In genomic region chr8:84902920-84903661, GRCm38 (mm10) we compare ENCODE assay signal across 8 mouse cellular contexts. TPM values are rescaled to one million over a fixed set of nuclear protein-coding genes. Genes with fewer than 3 reads are reported as not detected.
DNase-seq lines count a peak whose midpoint lies in the region; ATAC-seq lines count a peak whose summit lies in the region.

No protein-coding gene starts in this region.

- no peaks in the 10 kb centered on the region for H3K36me3 ChIP-seq in heart, embryonic 14.5 days (ENCODE audit: control insufficient read depth, insufficient read depth, low read length)
- H3K36me3 ChIP-seq in liver, embryonic 12.5 days: peaks cover 46% of the 10 kb centered on the region
- H3K36me3 ChIP-seq in splenic B cell, adult 2 months (ENCODE audit: control insufficient read depth, insufficient read depth, low read length, poor library complexity, severe bottlenecking): no peaks in the 10 kb centered on the region

- peak; percentile 76 for DNase-seq in c-Kit-negative CD71-positive TER-119-positive erythroid progenitor cells, embryonic 14.5 days (ENCODE audit: low read depth, low spot score)
- peak; percentile 70 for DNase-seq in fibroblast of lung, adult 2 months (ENCODE audit: low read depth)
- peak; percentile 97 for DNase-seq in kidney, postnatal 14 days
- peak; percentile 93 for DNase-seq in naive thymus-derived CD4-positive, alpha-beta T cell, adult 2 months (ENCODE audit: low read depth)
- DNase-seq in splenic B cell, adult 2 months (ENCODE audit: low read depth, low spot score): peak; percentile 92

- under 1% methylated on average over 65 of the region's 68 CpGs for WGBS in heart, embryonic 14.5 days
- under 1% methylated on average over 67 of the region's 68 CpGs for WGBS in liver, embryonic 12.5 days (ENCODE audit: insufficient replicate concordance)

- no peaks in the 10 kb centered on the region for H3K9me3 ChIP-seq in heart, embryonic 14.5 days (ENCODE audit: control insufficient read depth, low read length)
- H3K9me3 ChIP-seq in liver, embryonic 12.5 days (replicated peaks): no peaks in the 10 kb centered on the region

- no peak overlapping the region for H3K27ac ChIP-seq in heart, embryonic 14.5 days (replicated peaks in 1 of 2; ENCODE audit: control insufficient read depth in 1 of 2, insufficient read depth in 1 of 2, low read depth in 2 of 2, low read length in 2 of 2)
- H3K27ac ChIP-seq in liver, embryonic 12.5 days: peak overlapping the region; percentile 99

- H3K9ac ChIP-seq in heart, embryonic 14.5 days (ENCODE audit: low read length): peak overlapping the region; percentile 79
- H3K9ac ChIP-seq in liver, embryonic 12.5 days: peak overlapping the region; percentile 100

- H3K27me3 ChIP-seq in heart, embryonic 14.5 days (ENCODE audit: control insufficient read depth, insufficient read depth, low read length): peaks cover 13% of the 10 kb centered on the region
- no peaks in the 10 kb centered on the region for H3K27me3 ChIP-seq in liver, embryonic 12.5 days (replicated peaks)
- no peaks in the 10 kb centered on the region for H3K27me3 ChIP-seq in splenic B cell, adult 2 months (ENCODE audit: control insufficient read depth, insufficient read depth, low read length, poor library complexity, severe bottlenecking)

- ATAC-seq in CD4-positive, CD25-positive, alpha-beta regulatory T cell, adult 4 months: peak; percentile 90
- ATAC-seq in heart, embryonic 14.5 days (ENCODE audit: insufficient number of reproducible peaks, insufficient read depth, low FRiP score, low read depth): peak; percentile 78
- peak; percentile 73 for ATAC-seq in liver, embryonic 12.5 days

- peak overlapping the region; percentile 58 to 71 for H3K4me3 ChIP-seq in heart, embryonic 14.5 days (ENCODE audit: control insufficient read depth in 1 of 2, insufficient read depth in 1 of 2, low read depth in 1 of 2, low read length in 2 of 2)
- H3K4me3 ChIP-seq in liver, embryonic 12.5 days: peak overlapping the region; percentile 97

- H3K4me2 ChIP-seq in heart, embryonic 14.5 days (ENCODE audit: low read length): peak overlapping the region; percentile 99
- H3K4me2 ChIP-seq in liver, embryonic 12.5 days: peak overlapping the region; percentile 96

- H3K4me1 ChIP-seq in heart, embryonic 14.5 days (ENCODE audit: control insufficient read depth in 2 of 2, insufficient read depth in 2 of 2, low read length in 2 of 2): peaks cover 0 to 5% of the 10 kb centered on the region in 2 experiments; a peak in 1 of 4 replicates
- H3K4me1 ChIP-seq in liver, embryonic 12.5 days: peaks cover 76% of the 10 kb centered on the region

RNA-seq across cellular contexts. Expression of gene Klf1, which starts 1.4 kb away (rescaled TPM):
- polyA plus RNA-seq in CD4-positive, CD25-positive, alpha-beta regulatory T cell, adult 4 months (2017; shearing (Covaris generic)): under 1 TPM in 1 of 2 experiments, not detected in 1; 0.22 TPM
- 1.8 and 2.5 TPM in 2 replicates for polyA plus RNA-seq in heart, embryonic 14.5 days (2014; fragmentation: Nextera tagmentation; extraction: Ambion mirVana)
- polyA plus RNA-seq in liver, embryonic 12.5 days (2016; fragmentation: Nextera tagmentation; extraction: Ambion mirVana): 517 and 552 TPM in 2 replicates

RNA-seq across cellular contexts. Expression of gene Dnase2a, which starts 5.3 kb away (rescaled TPM):
- 10 to 100 TPM; 25.7 to 29.7 TPM for polyA plus RNA-seq in CD4-positive, CD25-positive, alpha-beta regulatory T cell, adult 4 months (2017; shearing (Covaris generic))
- polyA plus RNA-seq in heart, embryonic 14.5 days (2014; fragmentation: Nextera tagmentation; extraction: Ambion mirVana): 4.5 and 5.5 TPM in 2 replicates
- 10.8 and 11.4 TPM in 2 replicates for polyA plus RNA-seq in liver, embryonic 12.5 days (2016; fragmentation: Nextera tagmentation; extraction: Ambion mirVana)

RNA-seq across cellular contexts. Expression of gene Gcdh, which starts 9.4 kb away (rescaled TPM):
- 10 to 100 TPM; 21.5 to 32.7 TPM for polyA plus RNA-seq in CD4-positive, CD25-positive, alpha-beta regulatory T cell, adult 4 months (2017; shearing (Covaris generic))
- 34.0 and 38.6 TPM in 2 replicates for polyA plus RNA-seq in heart, embryonic 14.5 days (2014; fragmentation: Nextera tagmentation; extraction: Ambion mirVana)
- 41.1 and 44.3 TPM in 2 replicates for polyA plus RNA-seq in liver, embryonic 12.5 days (2016; fragmentation: Nextera tagmentation; extraction: Ambion mirVana)

RNA-seq across cellular contexts. Expression of gene Syce2, which starts 31.2 kb away (rescaled TPM):
- 1 to 10 TPM; 6.5 to 9.0 TPM for polyA plus RNA-seq in CD4-positive, CD25-positive, alpha-beta regulatory T cell, adult 4 months (2017; shearing (Covaris generic))
- polyA plus RNA-seq in heart, embryonic 14.5 days (2014; fragmentation: Nextera tagmentation; extraction: Ambion mirVana): 23.7 and 25.2 TPM in 2 replicates
- polyA plus RNA-seq in liver, embryonic 12.5 days (2016; fragmentation: Nextera tagmentation; extraction: Ambion mirVana): 110 TPM in 2 replicates

RNA-seq across cellular contexts. Expression of gene Mast1, which starts 34.1 kb away (rescaled TPM):
- polyA plus RNA-seq in CD4-positive, CD25-positive, alpha-beta regulatory T cell, adult 4 months (2017; shearing (Covaris generic)): 1 to 10 TPM; 1.2 to 1.3 TPM
- 0.08 and 0.23 TPM in 2 replicates for polyA plus RNA-seq in heart, embryonic 14.5 days (2014; fragmentation: Nextera tagmentation; extraction: Ambion mirVana)
- polyA plus RNA-seq in liver, embryonic 12.5 days (2016; fragmentation: Nextera tagmentation; extraction: Ambion mirVana): 0.18 TPM in 2 replicates

Comparison
In these comparisons a context has a peak if more than half of its experiments do, and no peak if none do; other contexts are left out.
1. RNA of gene Klf1, which starts 1.4 kb away (polyA plus RNA-seq): 517 to 552 TPM in liver, embryonic 12.5 days; 1.8 to 2.5 TPM in heart, embryonic 14.5 days and 0.22 TPM in CD4-positive, CD25-positive, alpha-beta regulatory T cell, adult 4 months; every median in the first group is over 100 times any median in the second.
2. Peak in every context shown above with its lines, with median percentiles within 50 percentile points of each other: ATAC-seq and DNase-seq.